Mouse (Mus musculus) brain, embryonic 14.5 days (tissue): ENCODE measurements around the gene Ctf2.

ENCODE experiments used
- CTCF ChIP-seq: fragments of 200-500 bp; IDR thresholded peaks from 2 replicates; pipeline ENCODE4 v1.5.1; 2012; ENCODE audit warnings: inconsistent platforms, mild to moderate bottlenecking, moderate library complexity, borderline replicate concordance; ENCODE audit not compliant: insufficient read depth, insufficient read length; ENCODE audit errors: extremely low read depth
- POLR2A ChIP-seq: fragments of 200-500 bp; IDR thresholded peaks from 2 replicates; pipeline ENCODE4 v1.6.1; 2012; ENCODE audit warnings: mild to moderate bottlenecking, inconsistent platforms, borderline replicate concordance; ENCODE audit not compliant: poor library complexity, insufficient read depth, insufficient read length, severe bottlenecking; ENCODE audit errors: extremely low read depth

DNA sequence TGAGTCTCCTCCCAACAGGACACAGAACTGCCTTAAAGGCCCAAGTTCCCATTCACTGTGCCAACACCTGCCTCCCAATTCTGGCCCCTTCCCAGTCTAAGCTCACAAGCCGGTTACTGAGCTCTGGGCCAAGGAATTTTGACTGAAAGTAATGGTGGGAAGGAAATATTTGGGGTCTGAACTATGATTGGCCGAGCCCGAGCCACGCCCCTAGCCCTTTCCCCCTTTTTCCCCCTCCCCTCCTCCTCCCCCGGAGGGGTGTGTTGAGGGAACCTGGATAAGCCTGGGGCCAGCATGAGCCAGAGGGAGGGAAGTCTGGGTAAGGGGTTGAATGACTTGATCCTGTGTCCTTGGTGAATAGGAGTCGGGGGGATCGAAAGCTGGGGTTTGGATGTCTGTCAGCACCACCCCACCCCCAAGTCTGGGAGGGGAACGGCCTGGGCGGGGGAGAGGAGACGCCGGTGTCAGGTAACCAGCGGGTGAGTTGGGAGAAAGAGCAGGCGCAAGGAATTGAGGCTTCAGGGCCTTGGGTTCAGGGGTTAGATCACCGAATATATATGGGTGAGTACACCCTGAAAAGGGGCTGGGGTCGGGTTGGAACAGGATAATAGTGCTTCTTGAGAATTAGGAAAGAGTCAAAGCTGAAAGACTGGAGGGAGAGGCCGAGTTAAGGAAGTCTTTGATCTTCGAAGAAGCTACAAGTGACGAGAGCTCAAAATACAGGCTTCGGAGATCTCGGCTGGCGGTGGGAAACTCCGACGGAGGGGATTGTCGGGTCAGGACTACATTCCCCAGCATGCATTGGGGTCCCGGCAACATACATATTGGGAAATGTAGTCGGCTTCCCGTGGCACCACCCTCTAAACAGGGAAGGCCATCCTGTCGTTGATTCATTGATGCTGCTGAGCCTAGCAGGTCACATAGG, 19.2 kb downstream of the Ctf2 start, which contains the start of gene Ctf1:
- TF ChIP-seq POLR2A, result no peak
- TF ChIP-seq CTCF, result no peak
